Mouse (Mus musculus): ENCODE data around the gene Rnh1. TPM values are rescaled to one million over a fixed set of nuclear protein-coding genes. Genes with fewer than 3 reads are reported as not detected.
A peak's percentile ranks its signal among the peaks of the same experiment; 100 is the strongest.

Rnh1 gene
- polyA plus RNA-seq, 1 experiment, result 149 TPM

- WGBS, result 32% methylated on average over 5 of the region's 5 CpGs
- peak; percentile 95 for DNase-seq (ENCODE audit: low read depth, low spot score)
Measured at GRCm38 (mm10) chr7:141121051-141121531, 51.6 kb downstream of the Rnh1 start.

- no peak for DNase-seq (ENCODE audit: low read depth, low spot score)
- 64% methylated on average over 3 of the region's 3 CpGs for WGBS
Measured at GRCm38 (mm10) chr7:141120605-141121004, 52.1 kb downstream of the Rnh1 start.

- WGBS, result 78% methylated on average over 3 of the region's 3 CpGs
- no peak for DNase-seq (ENCODE audit: low read depth, low spot score)
Measured at GRCm38 (mm10) chr7:141119487-141119886, 53.2 kb downstream of the Rnh1 start.

GRCm38 (mm10) chr7:141117636-141118035, 55.0 kb downstream of the Rnh1 start, which contains the start of gene Ano9:
Gene Ano9, minus strand, starts transcription at chr7:141117806.
- 10% methylated on average over 9 of the region's 9 CpGs for WGBS
- DNase-seq (ENCODE audit: low read depth, low spot score), result peak; percentile 64

GRCm38 (mm10) chr7:141115874-141116273, 56.8 kb downstream of the Rnh1 start:
- WGBS, result 62% methylated on average over 9 of the region's 9 CpGs
- DNase-seq (ENCODE audit: low read depth, low spot score), result no peak

Other genes starting within 250 kb of the Rnh1 start
- gene Pgghg, start 231.5 kb downstream of the Rnh1 start, polyA plus RNA-seq (2012; rRNA removed), result 20.5 and 23.1 TPM in 2 replicates
- 0.86 and 0.95 TPM in 2 replicates for gene Ifitm5, start 222.6 kb downstream of the Rnh1 start, polyA plus RNA-seq (2012; rRNA removed)
- gene Gm45717, start 216.9 kb downstream of the Rnh1 start, polyA plus RNA-seq (2012; rRNA removed), result not detected in 2 replicates
- gene Ifitm2, start 216.9 kb downstream of the Rnh1 start, polyA plus RNA-seq (2012; rRNA removed), result 596 and 675 TPM in 2 replicates
- 138 and 161 TPM in 2 replicates for gene Ifitm1, start 205.6 kb downstream of the Rnh1 start, polyA plus RNA-seq (2012; rRNA removed)
- gene Ifitm3, start 162.1 kb downstream of the Rnh1 start, polyA plus RNA-seq (2012; rRNA removed), result 306 and 461 TPM in 2 replicates
- 6.3 and 8.3 TPM in 2 replicates for gene Ifitm6, start 154.9 kb downstream of the Rnh1 start, polyA plus RNA-seq (2012; rRNA removed)
- gene Gm17387, start 143.7 kb downstream of the Rnh1 start, polyA plus RNA-seq (2012; rRNA removed), result not detected in 2 replicates
- 15.8 and 22.3 TPM in 2 replicates for gene B4galnt4, start 111.8 kb downstream of the Rnh1 start, polyA plus RNA-seq (2012; rRNA removed)
- gene Pkp3, start 94.6 kb downstream of the Rnh1 start, polyA plus RNA-seq (2012; rRNA removed), result 101 and 143 TPM in 2 replicates
- gene Sigirr, start 72.3 kb downstream of the Rnh1 start, polyA plus RNA-seq (2012; rRNA removed), result 41.3 and 41.8 TPM in 2 replicates
- 143 and 205 TPM in 2 replicates for gene Ano9, start 55.1 kb downstream of the Rnh1 start, polyA plus RNA-seq (2012; rRNA removed)
- gene Ptdss2, start 50.5 kb downstream of the Rnh1 start, polyA plus RNA-seq (2012; rRNA removed), result 23.6 and 28.1 TPM in 2 replicates
- gene Hras, start 21.1 kb upstream of the Rnh1 start, polyA plus RNA-seq (2012; rRNA removed), result 82.1 and 91.7 TPM in 2 replicates
- gene Lrrc56, start 21.3 kb upstream of the Rnh1 start, polyA plus RNA-seq (2012; rRNA removed), result 5.4 and 7.2 TPM in 2 replicates
- gene Lmntd2, start 41.2 kb upstream of the Rnh1 start, polyA plus RNA-seq (2012; rRNA removed), result 7.2 and 9.4 TPM in 2 replicates
- 143 and 153 TPM in 2 replicates for gene Rassf7, start 43.0 kb upstream of the Rnh1 start, polyA plus RNA-seq (2012; rRNA removed)
- gene Phrf1, start 55.9 kb upstream of the Rnh1 start, polyA plus RNA-seq (2012; rRNA removed), result 23.1 and 24.7 TPM in 2 replicates
- gene Irf7, start 93.6 kb upstream of the Rnh1 start, polyA plus RNA-seq (2012; rRNA removed), result 159 and 210 TPM in 2 replicates
- gene Cdhr5, start 103.9 kb upstream of the Rnh1 start, polyA plus RNA-seq (2012; rRNA removed), result 611 and 677 TPM in 2 replicates
- gene Sct, start 106.3 kb upstream of the Rnh1 start, polyA plus RNA-seq (2012; rRNA removed), result 226 and 321 TPM in 2 replicates
- 0.08 and 0.21 TPM in 2 replicates for gene Drd4, start 119.1 kb upstream of the Rnh1 start, polyA plus RNA-seq (2012; rRNA removed)
- 17.5 and 19.9 TPM in 2 replicates for gene Deaf1, start 154.8 kb upstream of the Rnh1 start, polyA plus RNA-seq (2012; rRNA removed)
- 33.3 and 37.2 TPM in 2 replicates for gene Tmem80, start 154.9 kb upstream of the Rnh1 start, polyA plus RNA-seq (2012; rRNA removed)
- 314 and 414 TPM in 2 replicates for gene Eps8l2, start 166.0 kb upstream of the Rnh1 start, polyA plus RNA-seq (2012; rRNA removed)
- gene Taldo1, start 219.3 kb upstream of the Rnh1 start, polyA plus RNA-seq (2012; rRNA removed), result 554 and 560 TPM in 2 replicates
- 54.0 and 56.7 TPM in 2 replicates for gene Gatd1, start 241.3 kb upstream of the Rnh1 start, polyA plus RNA-seq (2012; rRNA removed)